Mouse (Mus musculus) brain, adult 2 months (tissue): ENCODE results near the gene Tmprss13.

ENCODE experiments used
- DNase-seq: peaks from one replicate; pipeline ENCODE4 v3.0.0; 2011; ENCODE audit warnings: low read depth, low spot score

Gene Tmprss13

DNA sequence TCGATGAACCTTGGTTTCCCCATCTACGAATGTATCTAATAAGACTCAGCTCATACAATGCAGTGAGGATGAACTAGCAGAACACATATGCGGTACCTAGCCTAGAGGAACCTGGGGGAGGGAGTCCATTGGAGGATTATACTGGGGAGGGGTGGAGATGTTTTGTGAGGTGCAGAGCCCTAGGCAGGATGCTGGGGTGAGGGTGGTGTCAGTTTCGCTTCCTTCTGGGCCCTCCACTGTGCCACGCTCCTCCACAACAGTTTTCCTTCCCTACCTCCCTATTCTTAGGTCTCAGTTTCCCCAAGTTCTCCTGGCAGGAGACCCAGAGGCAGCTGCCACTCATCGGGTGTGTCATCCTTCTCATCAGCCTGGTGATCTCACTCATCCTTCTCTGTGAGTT, 10.7 kb downstream of the Tmprss13 start:
- no peak for DNase-seq

DNA sequence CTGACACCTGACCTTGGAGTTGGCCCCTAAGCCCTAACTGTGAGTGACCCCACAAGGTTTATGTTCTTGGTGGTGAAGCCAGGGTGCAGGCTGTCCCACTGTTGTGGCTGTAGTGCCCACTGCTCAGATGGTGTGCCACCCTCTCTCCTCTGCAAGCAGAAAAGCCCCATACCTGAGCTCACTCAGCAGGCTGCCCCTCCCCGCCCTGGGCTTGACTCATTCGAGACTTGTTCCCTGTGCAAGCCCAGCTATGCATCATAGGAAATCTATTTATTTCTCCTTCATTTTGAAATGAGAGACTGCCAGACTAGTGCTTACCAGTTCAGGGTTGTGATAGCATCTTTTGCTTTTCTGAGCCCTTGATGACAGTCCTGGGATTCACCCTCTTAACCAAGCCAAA, 18.5 kb downstream of the Tmprss13 start:
- DNase-seq = peak; percentile 21

DNA sequence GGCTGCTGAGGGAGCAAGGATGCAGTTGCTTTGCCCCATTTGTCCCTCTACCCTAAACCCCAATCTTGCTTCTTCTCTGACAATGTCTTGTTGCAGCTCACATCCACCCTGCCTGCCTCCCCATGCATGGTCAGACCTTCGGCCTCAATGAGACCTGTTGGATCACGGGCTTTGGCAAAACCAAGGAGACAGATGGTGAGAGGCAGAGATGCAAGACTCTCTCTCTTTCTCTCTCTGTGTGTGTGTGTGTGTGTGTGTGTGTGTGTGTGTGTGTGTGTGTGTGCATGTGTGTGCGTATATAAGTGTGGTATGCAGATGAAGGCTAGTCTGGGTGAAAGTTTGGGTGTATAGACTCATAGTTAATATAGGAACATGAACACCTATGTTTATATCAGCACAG, 24.2 kb downstream of the Tmprss13 start:
- no peak for DNase-seq

DNA sequence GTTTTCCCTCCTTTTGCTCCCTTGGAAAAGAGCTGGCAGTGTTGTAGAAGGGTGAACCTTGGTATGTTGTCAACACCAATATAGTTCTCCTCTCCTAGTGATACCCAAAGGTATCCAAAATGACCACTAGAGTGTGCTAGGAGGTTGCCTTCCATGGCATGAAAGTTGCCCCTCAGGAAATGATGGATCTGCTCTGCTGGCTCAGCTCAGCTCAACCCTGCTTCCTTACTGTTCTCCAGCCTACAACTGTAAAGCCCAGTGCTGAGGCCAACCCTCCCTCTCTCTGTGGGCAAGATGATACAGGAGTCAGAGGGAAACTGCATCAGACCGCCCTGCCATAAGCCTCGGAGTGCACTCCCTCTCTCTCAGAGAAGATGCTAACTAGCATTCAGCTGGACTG, 26.6 kb downstream of the Tmprss13 start:
- DNase-seq = peak; percentile 76

DNA sequence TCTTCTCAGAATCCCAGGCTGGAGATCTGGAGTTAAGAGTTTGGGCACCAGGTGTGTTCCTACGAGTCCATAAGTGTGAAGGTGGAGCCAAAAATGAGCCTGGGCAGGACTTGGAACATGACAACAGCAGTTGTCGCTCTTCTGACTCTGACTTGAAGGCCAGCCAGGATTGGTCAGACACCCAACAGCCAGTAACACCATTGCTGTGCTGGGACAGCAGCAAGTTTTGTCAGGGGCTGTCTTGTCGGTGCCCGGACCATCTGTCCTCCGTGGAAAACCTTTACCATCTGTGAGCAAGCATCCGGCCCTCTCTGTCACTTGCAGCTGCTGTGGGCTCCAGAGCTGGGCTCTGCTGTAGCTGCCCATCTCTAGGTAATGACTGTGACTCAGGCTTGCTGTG, 27.4 kb downstream of the Tmprss13 start:
- peak; percentile 47 for DNase-seq

DNA sequence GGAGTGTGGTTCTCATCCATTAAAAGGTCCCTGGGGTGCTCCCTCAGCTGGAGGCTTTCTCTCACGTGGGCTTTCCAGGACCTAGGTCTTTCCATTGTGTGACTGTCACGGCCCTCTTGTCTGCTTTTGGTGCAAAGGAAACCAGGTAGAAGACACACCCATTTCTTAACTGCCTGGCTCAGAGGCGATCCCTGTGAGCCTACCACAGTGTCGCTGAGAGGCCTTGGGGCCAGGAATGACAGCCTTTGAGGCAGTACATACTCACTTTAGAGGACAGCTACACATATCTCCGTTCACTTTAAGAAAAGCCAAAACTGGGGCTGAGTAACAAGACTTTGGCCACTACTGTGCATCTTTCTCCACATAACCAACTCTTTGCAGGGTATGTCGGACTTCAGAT, 29.7 kb downstream of the Tmprss13 start:
- DNase-seq = no peak

DNA sequence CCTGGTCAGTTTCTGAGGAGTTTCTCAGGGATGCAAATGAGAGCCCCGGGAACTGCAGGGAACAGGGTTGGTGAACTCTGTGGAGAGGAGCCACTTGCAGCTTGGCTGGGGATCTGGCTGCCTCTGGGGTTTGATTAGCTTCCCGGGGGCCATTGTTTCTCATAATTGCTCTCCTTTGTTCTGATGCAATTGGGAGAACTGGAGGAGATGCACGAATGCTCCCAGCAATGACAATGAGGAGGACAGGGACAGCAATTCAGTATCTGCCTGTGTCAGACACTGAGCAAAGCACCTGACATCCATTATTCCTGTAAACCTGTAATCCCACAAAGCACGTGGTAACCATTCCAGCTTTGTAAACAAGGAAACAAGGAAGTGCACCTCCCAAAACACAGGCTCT, 30.3 kb downstream of the Tmprss13 start:
- DNase-seq = peak; percentile 43

GRCm38 (mm10) chr9:45349851-45350250, 31.0 kb downstream of the Tmprss13 start:
- no peak for DNase-seq

DNA sequence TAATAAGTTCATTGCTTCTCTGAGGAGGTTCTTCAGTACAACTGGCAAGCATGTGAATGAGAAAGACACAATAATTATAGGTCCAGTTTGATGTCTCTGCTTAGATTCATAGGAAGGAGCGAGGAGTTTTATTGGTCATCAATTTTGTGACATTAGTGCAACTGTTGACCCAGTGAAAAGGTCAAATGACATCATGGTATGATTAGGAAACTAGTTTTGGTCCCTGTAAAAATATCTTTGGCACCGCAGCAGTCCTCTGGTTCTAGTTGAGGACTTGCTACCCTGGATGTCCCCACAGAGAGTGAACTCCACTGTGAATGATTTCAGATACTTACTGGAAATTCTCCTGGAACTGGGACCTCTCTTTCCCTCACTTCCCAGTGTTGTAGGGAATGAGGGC, 36.3 kb downstream of the Tmprss13 start:
- DNase-seq = no peak

DNA sequence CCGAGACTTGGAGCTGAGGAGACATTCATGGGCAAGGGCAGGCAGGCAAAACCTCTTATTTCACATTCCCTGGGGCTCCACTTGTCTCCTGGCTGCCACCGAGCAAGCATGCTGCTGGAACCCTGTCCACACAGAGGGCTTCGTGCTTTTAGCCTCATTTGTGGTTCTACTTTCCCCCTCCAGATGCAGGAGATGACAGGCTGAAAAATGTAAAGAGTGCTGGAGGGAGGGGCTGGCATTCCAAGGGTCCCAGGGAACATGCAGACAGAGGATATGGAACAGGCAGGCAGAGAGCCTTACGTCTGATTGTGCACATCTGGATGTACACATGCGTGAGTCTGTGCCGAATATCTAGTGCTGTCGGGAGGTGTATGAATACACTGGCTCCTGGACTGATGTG, 39.5 kb downstream of the Tmprss13 start:
- DNase-seq = no peak

GRCm38 (mm10) chr9:45362051-45362461, 43.2 kb downstream of the Tmprss13 start:
- DNase-seq = peak; percentile 77

- DNase-seq = peak; percentile 87
Measured at GRCm38 (mm10) chr9:45363639-45364214, 44.8 kb downstream of the Tmprss13 start.

DNA sequence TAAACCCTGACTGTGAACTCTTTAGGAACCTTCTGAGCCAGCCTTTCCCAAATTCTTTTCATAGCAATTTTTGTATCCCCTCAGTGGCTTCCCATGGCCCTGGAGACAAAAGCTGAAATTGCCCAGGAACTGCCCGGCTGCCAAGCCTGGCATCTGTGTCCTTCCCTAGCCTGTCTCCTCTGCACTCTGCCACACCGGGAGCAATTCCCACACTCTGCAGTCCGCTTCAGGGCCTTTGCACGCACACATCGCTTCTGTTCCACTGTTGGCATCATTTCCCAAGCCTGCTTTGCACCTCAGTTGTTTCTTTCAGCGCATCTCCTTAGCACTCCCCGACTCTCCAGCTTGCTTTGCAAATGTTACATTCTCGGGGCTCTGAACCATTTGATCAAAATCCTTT, 48.8 kb downstream of the Tmprss13 start:
- DNase-seq = peak; percentile 47

DNA sequence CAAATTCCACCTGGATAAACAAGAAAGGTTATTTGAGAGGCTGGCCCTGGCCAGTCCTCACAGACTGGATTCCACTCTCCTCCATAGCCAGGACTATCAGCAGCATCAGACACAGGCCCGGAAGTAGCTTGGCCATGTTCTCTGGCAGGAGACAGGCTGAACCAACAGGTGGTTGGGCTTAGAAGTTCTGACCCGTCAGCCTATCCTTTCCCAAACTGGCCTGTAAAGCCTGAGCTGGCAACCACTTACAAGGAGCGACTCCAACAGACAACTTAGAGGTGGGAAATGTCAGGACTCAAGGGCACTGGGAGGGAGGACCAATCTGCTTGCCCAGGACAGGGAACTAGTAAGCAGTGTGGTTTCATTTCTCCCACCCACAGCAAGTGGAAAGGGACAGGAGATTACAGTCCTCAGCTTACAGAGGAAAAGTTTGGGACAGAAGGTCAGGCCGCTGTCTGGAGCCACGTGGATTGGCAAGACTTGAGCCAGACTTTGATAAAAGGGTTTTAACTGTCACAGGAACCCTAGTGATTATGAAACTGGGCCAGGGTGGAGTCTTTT, 49.5 kb downstream of the Tmprss13 start:
- DNase-seq = no peak

- DNase-seq = peak; percentile 63
Measured at GRCm38 (mm10) chr9:45370117-45370561, 51.2 kb downstream of the Tmprss13 start, which contains the start of gene Fxyd6. Fxyd6 (plus strand) TSS chr9:45370185.

DNA sequence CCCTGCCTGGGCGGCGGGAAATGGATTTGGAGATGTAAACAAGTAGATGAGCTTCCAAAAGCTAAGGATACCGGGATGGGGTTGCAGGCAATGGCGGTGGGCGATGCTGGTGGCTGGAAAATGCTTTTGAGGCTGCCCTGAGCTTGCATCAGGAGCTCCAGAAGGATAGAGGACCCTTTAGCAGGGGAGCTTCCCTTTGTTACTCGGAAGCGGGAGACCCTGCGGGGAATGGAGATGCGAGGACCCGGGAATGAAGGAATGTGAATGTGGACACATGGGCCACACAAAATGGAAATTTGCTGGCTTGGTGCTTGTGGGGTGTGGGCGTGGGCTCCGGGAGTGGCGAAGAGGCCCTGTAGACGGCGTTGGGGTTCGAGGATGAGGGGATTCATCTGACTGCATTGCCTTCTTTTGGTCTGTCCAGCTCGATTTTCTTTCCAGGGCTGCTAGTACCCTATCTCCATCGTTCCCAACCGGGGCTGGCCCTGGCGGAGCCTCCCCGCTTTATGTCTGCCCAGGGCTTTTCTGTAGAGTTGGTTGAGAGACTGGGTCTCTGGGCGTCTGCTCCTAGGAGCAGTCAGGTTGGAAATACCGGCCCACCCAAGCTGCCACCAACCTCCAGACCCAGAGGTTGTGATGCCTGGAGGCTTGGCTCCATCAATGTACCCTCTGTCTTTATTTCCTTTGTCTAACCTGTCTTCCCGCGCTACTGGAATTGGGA, 51.9 kb downstream of the Tmprss13 start:
- DNase-seq = no peak

- DNase-seq = peak; percentile 56
Measured at GRCm38 (mm10) chr9:45371337-45371707, 52.4 kb downstream of the Tmprss13 start.

DNA sequence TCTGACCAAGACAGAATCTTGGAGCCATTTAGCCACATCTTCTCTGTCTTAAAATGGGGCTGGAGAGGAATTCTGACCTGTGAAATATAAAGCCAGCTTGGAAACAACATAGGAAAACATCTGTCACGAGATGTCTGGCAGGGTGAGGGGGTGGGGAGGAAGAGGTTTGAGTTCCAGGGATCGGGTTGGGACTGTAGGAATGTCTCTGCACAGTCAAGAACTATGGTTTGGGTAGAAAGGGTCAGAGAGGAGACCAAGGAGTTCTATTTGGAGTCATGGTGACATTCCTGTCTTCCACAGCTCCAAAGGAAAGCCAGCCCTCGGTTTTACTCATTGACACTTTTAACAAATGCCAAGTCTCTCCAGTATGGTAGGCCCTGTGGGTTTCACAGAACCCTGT, 55.0 kb downstream of the Tmprss13 start:
- no peak for DNase-seq

DNA sequence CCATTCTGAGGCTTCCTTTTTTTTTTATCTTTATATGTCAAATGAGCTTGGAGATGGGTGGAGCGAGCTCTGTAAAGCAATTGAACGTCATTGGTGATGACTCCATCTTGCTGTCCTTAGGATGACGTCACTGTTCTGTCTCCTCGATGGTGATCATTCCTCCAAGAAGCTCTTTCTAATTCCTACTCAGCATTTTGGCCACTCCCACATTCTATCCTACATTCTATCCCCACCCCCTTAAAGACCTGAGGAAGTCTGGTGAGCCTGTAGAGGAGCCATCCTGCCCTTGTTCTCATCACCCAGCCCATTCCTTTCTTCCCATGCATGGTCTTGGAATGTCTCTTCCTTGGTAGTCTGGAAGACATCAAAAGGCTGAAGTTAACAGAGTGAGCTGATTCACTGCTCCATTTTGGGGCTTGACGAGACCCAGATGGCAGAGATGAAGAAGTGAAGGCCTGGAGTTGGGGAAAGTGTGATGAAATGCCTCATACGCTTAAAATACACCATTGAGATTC, 56.1 kb downstream of the Tmprss13 start:
- no peak for DNase-seq

GRCm38 (mm10) chr9:45376427-45376826, 57.5 kb downstream of the Tmprss13 start:
- DNase-seq = no peak

GRCm38 (mm10) chr9:45376883-45377282, 58.0 kb downstream of the Tmprss13 start:
- DNase-seq = peak; percentile 80

DNA sequence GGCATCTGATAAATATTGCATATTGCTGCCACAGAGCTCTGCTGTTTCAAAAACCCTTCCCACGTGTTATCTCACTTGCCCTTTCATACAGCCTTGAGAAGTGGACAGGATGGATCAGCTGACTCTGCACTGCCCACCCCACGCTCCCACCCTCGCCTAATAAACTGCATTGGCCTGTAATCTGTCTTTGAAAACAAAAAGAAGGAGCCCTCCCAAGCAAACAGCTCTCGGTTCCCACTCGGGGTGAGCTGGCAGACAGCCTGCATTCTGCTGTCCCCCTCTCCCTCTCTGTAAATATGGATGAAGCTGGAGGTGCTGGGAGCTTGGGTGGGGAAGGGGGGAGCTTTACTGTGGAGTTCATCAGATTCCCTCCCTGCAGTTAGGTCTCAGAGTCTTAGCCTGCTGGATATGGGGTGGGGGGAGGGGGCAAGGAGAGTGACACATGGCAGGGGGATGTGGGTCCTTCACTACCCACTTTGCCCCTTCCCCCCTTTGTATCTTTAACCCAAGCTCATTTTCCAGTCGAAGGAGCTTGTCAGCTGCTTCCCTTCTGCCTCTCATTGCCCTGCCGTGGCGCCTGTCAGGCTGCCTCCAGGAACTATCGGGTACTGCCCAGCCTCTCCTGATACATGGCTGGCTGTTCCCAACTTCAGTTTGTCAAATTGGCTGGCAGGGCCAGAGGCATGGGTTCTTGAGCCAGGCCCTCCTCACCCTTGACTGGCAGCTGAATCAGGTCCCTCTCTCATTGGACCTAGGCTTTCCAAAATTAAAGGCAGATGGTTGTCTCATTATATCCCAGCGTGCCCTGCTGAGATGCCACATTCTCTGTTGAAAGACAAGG, 61.7 kb downstream of the Tmprss13 start:
- peak; percentile 90 for DNase-seq
